Mouse (Mus musculus) limb, embryonic 15.5 days (tissue): ENCODE measurements at regions not wholly inside any gene's neighbourhood (a gene's known extent, or its start where the extent isn't known, plus 50 kb on each side); places are given as distances from the start of the nearest gene placed in this dataset.

Source experiments
- ATAC-seq: fragments of 200-750 bp; cut with Nextera tagmentation; 2 replicates; pipeline ENCODE4 v1.8.0; 2017; ENCODE audit warnings: low read depth, moderate TSS enrichment; ENCODE audit not compliant: insufficient number of reproducible peaks, low FRiP score, low TSS enrichment
- H3K27ac ChIP-seq: fragments of 300-500 bp; sonication (generic); 2 replicates; pipeline ENCODE4 v1.5.1; 2015; ENCODE audit warnings: moderate library complexity, mild to moderate bottlenecking, inconsistent platforms
- H3K27me3 ChIP-seq: fragments of 300-500 bp; sonication (generic); 2 replicates; pipeline ENCODE4 v1.6.1; 2015; ENCODE audit warnings: inconsistent platforms
- H3K36me3 ChIP-seq: fragments of 300-500 bp; sonication (generic); 2 replicates; pipeline ENCODE4 v1.6.1; 2015; ENCODE audit warnings: inconsistent platforms
- H3K4me1 ChIP-seq: fragments of 300-500 bp; sonication (generic); 2 replicates; pipeline ENCODE4 v1.6.1; 2015; ENCODE audit warnings: inconsistent platforms
- H3K4me2 ChIP-seq: fragments of 300-500 bp; sonication (generic); 2 replicates; pipeline ENCODE4 v1.6.1; 2015; ENCODE audit warnings: mild to moderate bottlenecking, inconsistent platforms
- H3K4me3 ChIP-seq: fragments of 300-500 bp; sonication (generic); 2 replicates; pipeline ENCODE4 v1.5.1; 2015; ENCODE audit warnings: mild to moderate bottlenecking, inconsistent platforms
- H3K9ac ChIP-seq: fragments of 300-500 bp; sonication (generic); 2 replicates; pipeline ENCODE4 v1.6.1; 2015; ENCODE audit warnings: inconsistent platforms
- H3K9me3 ChIP-seq: fragments of 300-500 bp; sonication (generic); 2 replicates; pipeline ENCODE4 v1.6.1; 2016; ENCODE audit warnings: inconsistent platforms
- WGBS: fragments of 180-500 bp; shearing (Covaris S2); methylation state at CpG from one replicate; pipeline ENCODE4 v1.1.7; 2015; 5-methylcytosine and 5-hydroxymethylcytosine counted together

DNA sequence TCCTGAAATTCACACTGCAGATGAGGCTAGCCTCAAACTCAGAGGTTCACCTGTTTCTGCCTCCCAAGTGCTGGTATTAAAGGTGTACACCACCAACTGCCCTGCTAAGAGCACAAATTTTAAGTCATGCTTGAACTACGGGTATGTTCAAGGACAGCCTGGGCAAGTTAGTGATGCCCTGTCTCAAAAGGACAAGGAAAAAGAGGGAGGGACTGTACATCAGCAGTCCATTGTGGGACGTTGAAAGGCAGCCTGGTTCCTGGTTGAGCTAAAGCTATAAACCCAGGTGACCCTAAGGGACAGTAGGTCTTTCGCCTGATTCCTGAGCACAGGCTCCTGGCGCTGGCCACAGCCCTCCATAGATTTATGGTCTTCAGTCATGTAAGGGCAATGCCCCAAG, 51.0 kb upstream of the Ccn6 start:
- no peak overlapping the region for H3K27ac ChIP-seq
- H3K4me1 ChIP-seq = peaks cover 8% of the 10 kb centered on the region; the same call in 1 of the 2 replicates
- no peak overlapping the region for H3K4me2 ChIP-seq
- ATAC-seq = no peak
- no peaks in the 10 kb centered on the region for H3K36me3 ChIP-seq
- H3K9ac ChIP-seq = no peak overlapping the region
- WGBS = 81% methylated on average over 4 of the region's 4 CpGs
- H3K4me3 ChIP-seq = no peak overlapping the region
- no peaks in the 10 kb centered on the region for H3K27me3 ChIP-seq
- H3K9me3 ChIP-seq = no peaks in the 10 kb centered on the region
